Mouse (Mus musculus): ENCODE measurements at regions not wholly inside any gene's neighbourhood (a gene's known extent, or its start where the extent isn't known, plus 50 kb on each side); places are given as distances from the start of the nearest gene placed in this dataset.

DNA sequence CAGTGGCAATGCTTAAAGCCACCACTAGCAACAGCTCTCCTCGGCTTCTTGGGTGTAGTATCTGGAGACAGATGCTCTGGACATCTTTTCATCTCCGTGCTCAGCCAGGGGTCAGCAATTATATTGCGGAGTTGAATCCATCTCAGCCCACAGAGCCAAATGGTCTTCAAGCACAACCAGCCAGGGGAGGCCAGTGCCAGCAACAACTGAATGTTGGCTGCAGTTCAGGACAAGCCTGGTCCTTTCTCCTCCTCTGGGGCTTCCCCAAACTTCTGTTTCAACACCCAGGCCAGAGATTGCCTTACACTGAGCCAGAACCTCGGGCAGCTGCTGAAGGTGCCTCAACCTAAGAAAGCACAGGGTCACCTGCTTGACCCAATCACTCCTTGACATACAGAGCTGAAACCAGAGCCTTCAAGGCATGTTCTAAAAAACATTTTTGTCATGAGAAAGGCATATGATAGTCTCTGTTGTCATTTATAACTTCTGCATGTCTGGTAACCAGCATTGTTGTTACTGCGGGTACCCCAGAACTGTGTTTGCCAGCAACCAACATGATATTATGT is 169.9 kb upstream of the Lef1 start:
- DNase-seq (ENCODE audit: low spot score in 2 of 2) = peak in 1 of 2 experiments; percentile 10

DNA sequence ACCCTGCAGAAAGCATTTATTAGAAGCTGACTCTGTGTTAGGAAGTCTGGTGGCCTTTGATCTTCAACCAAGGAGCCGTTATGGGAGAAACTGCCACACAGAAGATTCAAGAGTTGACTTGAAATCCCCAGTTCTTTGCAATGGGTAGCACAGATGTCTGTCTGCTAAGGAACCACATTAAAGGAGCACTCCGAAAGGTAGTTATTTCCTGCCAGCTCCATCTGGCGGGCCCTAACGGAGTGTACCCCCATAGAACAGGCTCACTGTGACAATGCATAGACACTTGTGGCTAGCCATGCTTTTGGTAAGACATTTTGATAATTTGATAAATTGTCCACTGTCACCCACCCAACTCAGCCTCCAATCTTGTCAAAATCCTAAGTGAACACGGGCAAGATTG is 173.3 kb upstream of the Lef1 start:
- no peak for DNase-seq (ENCODE audit: low spot score in 2 of 2)

DNA sequence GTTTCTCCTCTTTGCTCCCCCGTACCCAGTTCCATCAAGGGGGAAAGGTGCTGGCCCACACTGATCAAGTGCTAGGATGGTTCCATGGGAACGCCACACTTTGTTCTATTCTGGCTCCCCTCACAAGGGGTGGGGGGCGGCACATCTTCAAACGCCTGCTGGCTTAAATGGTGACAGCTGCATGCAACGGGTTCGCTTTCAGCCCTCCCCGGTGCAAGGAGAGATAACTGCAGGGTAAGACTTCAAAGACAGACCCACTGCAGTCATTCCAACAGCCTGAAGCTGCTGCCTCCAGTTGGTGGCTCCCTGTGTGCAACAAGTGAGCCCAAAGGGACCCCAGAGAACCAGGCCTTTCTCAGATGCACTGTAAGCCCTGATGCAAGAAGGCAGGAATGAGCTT is 173.9 kb upstream of the Lef1 start:
- no peak for DNase-seq (ENCODE audit: low spot score in 2 of 2)

DNA sequence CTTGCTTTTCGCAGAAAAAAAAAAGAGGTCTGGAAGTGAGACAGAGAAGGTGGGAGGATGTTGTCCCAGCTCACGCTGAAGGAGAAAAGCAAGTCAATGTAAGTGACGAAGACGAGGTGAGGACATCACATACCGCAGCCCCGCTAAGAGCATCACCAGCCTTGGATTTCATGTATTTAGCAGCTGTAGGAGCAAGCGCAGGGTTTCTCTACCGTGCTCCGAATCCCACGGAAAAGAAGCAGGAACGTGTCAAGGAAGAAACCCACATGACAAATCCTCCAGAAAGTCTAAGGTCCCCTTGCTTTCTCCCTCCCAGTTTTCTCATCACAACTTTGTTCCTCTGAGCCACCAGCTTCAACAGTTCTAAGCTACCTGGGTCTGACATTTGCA is 174.3 kb upstream of the Lef1 start:
- DNase-seq (ENCODE audit: low spot score in 2 of 2) = no peak

DNA sequence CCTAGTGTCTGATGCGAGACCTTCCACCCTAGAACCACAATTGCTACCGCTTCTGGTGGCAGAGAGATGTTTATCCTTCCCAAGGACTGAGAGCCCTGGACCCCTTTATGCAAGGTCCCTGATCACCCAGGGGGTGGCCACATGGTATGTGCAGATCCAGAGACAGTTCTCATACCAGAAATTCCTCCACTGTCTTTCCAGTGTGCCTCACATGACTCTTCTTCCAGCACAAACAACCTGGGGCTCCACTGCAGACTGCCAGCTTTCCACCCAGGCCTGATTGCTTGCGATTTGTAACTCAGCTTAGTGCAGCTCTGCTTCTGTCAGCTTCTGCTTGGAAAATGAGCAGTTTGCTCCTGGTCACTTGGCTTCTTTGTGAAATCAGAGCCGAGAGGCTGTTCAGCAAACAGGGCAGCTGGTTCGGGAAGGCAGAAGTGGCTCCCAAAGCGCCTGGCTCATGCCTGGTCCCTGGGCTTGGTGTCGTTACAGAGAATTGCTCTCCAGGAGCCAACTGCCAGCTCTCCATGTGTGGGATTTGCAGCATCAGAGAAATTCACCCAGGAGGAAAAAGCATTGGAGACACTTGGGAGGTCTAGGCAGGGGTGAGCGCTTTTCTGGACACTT is 174.9 kb upstream of the Lef1 start:
- no peak for DNase-seq (ENCODE audit: low spot score in 2 of 2)

DNA sequence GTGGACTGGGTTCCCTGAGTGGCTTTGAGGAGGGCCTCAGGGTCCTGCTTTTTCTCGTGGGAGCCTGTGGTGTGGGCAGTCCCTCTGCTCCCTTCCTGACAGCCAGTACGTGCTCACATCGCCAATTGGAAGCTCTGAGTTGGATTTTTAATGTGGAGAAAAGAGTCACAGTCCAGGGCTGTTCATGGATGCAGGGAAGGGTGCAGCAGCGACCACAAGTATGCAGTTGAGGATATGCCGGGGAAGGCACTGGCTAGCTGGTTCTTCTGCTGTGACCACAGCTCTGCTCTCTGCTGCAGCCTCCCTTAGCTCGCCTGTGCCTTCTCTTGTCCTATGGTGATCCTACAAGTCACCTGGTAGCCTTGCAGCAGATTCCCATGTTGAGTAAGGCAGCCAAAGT is 177.5 kb upstream of the Lef1 start:
- DNase-seq (ENCODE audit: low spot score in 2 of 2) = no peak

DNA sequence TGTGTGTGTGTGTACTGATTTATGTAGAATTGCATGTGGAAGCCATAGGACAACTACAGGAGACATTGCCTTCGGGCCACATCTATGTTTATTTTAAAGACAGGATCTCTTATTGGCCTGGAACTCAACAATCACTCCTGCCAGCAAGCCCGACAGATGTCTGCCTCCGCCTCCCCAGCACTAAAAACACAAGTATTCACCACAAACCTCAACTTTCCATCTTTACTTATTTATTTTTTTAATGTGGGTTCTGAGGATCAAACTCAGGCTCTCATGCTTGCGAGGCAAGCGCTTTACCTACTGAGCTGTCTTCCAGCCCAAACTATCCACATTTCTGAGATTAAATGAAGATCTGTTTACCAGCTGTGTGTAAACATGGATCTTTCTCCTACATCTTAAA is 178.0 kb upstream of the Lef1 start:
- DNase-seq (ENCODE audit: low spot score in 2 of 2) = no peak

DNA sequence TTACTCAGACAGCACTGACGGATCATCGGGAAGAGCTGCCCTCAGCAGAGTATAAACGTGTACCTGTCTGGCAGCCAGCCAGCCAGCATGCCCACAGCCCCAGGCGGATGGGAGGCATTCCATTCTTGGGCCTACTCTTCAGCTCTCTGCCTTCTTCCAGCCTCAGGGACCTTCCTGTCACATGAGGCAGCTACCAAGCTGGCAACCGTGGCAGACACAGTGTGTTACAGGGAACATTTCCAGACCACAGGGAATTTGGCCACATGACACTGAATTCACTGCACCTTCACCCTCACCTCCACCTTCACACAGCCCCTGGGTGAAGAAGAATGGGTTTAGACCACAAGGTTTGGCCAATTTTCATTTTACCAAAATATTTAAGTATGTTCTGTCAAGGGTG is 185.3 kb upstream of the Lef1 start:
- DNase-seq (ENCODE audit: low spot score in 2 of 2) = no peak

DNA sequence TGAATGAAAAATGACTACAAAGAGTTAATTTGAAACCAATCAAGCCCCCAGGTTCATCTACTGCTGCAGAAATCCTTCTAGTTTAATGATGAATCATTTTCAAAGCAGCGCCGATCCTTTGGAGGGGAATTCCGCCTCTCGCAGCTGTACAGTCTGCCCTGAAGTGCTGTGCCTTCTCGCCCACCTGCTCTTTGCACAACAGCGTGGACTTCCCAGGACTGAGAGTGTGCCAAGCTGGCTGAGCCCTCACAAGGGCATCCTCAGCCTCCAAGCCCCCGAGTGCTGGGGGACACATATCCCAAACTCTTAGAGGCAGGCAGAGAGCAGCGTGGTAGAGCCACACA is 186.7 kb upstream of the Lef1 start:
- no peak for DNase-seq (ENCODE audit: low spot score in 2 of 2)

DNA sequence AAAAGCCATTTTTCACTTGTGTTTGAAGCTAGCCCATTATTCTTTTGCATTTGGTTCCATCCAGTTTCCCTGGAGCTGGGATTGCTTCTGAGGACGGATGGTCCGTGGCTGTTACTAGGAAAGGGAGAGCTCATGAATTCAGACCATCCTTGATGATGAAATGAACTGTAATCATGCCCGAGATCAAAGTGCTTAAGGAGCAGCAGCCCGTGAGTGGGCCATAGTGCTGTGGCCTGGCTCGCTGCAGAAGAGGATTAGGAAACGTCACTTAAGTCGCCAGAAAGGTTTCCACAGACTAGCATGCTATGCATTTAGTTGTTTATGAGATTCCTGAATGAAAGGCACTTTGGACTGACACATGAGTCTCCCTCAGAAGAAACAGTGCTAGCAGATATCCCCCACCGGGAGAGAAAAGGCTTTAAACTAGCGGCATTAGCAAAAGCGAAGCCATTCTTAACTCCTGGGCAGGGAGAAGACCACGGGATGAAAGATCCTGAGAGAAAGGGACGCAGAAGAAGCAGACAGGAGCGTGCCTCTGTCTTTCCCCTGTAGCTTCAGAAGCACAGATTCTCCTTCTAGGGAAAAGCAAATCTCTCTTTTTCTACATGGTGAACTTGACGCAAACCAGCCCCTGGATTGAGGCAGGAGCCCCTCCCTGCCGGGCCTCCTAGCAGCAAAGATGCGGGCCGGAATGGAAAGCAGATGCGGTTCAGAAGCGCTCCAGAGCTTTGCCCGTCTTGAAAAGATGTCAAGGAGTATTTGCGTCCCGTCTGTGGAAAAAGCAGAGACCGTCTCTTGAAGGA is 187.3 kb upstream of the Lef1 start:
- DNase-seq (ENCODE audit: low spot score in 2 of 2) = no peak

DNA sequence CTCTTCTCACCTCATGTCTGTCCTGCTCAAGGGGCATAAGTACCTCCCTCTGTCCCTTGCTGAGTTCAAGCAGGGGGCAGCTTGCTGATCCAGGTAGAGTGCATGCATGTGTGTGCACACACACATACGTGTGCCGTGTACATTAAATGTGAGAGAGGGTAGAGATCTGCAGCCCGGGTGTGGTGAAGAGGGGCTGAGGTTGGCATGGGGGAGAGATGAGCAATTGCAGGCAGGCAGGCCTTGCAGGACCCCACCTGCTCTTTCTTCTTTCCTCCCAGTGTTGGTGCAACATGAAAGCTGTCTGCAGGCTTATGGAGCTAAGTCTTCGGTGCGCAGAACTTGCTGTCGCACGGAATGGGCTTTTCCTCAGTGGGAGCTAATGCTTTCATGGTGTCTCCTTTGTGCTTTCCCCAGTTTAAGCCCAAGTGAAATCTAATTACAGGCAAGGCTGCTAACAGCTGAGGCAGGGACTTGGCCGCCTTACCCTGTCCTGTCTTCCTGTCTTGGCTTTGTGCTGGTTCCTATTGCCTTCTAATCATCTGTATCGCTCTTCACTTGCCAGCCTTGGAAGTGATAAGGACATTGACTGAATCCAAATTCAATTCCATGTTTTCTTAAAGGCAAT is 188.5 kb upstream of the Lef1 start:
- no peak for DNase-seq (ENCODE audit: low spot score in 2 of 2)

DNA sequence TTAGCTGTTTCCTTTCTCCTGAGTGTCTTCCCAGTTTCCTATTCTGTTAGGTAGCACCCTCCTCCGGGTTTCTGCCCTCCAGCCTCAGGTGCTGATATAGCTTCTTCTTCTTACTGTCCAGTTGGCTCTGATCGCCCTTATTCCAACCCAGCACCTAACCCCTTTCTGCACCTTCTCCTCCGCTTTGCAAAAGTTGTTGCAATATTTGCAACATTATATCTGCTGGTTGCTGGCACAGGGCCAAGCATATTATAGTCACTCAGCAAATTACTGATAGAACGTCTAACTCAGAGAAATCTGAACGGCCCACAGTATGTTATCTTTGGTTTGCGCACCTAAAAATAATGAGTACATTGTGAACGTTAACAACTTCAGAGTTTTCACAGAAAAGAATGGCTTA is 183.6 kb upstream of the Rpl34 start:
- DNase-seq (ENCODE audit: low spot score in 2 of 2) = no peak

DNA sequence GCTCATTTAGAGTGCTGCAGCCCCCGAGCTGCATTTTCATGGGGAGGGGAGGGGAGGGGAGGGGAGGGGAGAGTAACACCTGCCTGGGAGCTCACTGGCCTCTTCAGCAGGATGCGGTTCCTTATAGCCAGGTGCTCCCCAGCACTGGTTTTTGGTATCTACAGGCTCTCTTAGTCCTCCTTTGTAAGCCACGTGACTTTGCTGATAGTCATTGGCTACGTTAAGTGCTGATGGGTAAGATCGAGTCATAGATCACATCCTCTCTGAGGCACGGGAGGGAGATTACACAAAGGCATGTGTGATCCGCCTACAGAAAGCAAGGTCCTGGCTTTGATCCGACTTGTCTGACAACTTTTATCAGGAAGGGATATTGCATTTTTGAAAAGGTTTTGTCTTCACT is 174.9 kb upstream of the Rpl34 start:
- DNase-seq (ENCODE audit: low spot score in 2 of 2) = no peak

DNA sequence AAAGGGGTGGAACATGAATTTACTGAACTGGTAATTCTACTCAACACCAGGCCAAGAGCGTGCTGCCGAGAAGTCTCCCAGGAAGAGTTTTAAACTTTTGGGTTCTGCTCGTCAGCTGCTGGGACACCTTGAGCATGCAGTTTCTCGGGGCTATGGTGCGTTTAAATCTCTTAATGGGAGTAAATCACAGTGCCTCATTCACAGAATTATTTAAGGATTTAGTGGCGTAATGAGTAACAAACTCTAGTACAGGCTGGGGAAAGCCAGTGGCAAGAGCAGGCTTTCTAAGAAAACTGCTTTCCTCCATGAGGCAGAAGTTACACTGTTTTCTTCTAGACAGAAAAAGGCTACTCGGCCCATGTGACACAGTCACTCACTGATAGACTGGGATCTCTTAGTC is 173.1 kb upstream of the Rpl34 start:
- no peak for DNase-seq (ENCODE audit: low spot score in 2 of 2)

DNA sequence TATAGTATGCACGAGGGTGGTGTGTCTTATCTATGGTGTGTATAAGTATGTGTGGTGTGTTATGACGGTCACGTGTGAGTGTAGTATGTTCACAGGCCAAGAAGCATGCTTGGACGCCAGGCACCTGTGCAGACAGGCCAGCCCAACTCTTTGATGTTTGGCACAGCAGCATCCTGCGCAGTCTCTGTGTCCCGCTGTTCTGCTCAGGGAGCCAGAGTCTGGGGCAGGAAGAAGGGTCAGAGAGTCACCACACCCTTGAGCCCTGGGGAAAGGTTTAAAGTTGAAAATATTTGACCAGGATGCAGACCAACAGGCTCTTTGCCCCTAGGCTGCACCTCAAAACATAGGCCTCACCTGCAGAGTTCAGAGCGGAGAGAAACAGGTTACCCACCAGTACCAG is 172.2 kb upstream of the Rpl34 start:
- no peak for DNase-seq (ENCODE audit: low spot score in 2 of 2)

DNA sequence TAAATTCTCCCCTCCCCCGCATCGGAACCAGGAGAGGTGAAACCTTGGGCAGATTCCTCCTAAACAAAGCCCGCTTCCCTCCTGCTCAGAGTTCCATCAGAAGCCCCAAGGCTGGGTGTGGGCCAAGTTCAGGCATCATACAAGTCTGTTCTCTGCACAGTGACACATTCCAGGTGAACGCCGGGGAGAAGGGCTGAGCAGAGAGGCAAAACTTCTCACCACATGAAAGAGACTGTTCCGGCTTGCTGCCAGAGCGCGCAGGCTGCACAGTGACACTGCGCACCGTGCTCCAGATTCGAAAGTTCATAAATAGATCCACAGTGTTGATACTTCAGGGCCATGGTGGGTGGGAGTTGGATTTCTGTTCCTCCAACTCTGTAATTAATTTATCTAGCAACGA is 171.1 kb upstream of the Rpl34 start:
- no peak for DNase-seq (ENCODE audit: low spot score in 2 of 2)

DNA sequence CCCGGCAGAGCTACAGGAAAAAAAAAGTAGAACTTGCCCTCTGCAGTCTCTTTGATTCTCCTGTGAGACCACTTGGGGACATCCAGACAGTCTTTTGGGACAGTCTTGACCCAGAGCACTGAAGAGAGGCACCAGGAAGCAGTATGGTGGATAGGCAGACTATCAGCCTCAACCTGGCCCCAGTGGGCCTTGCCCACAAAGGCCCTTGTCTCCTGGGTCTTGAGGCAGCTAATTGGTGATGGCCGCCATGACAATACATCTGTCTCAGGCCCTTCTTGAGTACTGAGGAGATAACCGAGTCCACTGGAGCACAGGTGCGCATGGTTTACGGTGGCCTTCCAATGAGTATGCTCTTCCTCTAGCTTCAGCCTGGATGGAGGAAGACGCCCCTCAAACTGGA is 170.6 kb upstream of the Rpl34 start:
- no peak for DNase-seq (ENCODE audit: low spot score in 2 of 2)

DNA sequence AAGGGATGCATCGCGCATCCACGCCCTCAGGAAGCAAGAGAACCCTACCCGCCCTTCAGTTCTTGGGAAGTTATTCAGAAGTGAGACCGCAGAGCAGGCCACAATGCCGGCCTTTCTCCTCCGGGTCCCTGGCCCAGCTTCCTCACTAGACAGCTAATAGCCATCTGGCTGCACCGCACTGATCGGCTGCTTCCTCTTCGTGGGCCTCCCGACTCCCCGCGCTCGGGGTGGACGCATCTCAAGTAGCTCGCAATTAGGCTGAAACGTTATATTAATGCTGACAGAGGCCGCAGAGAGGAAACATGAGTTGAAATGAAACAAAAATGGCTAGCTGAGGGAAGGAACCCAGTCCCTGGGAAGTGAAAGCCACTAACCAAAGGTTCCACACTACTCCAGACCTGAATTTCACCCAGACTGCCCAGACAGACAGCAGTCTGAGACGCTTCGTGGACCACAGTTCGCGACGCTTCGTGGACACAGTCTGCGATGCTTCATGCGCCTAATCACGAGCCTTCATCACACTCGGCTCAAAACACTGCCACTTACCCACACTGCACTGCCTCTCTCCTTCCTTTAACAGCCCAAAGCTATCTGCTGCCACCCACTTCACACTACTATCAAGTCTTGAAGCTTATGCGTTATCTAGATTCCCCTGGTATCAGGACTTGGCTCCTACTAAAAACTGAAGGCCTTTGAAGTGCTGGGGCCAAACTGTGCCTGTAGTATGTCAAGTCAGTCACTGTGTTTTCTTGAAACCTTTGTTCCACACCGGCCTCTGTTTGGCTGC is 170.0 kb upstream of the Rpl34 start:
- DNase-seq (ENCODE audit: low spot score in 2 of 2) = peak; percentile 8 to 52

DNA sequence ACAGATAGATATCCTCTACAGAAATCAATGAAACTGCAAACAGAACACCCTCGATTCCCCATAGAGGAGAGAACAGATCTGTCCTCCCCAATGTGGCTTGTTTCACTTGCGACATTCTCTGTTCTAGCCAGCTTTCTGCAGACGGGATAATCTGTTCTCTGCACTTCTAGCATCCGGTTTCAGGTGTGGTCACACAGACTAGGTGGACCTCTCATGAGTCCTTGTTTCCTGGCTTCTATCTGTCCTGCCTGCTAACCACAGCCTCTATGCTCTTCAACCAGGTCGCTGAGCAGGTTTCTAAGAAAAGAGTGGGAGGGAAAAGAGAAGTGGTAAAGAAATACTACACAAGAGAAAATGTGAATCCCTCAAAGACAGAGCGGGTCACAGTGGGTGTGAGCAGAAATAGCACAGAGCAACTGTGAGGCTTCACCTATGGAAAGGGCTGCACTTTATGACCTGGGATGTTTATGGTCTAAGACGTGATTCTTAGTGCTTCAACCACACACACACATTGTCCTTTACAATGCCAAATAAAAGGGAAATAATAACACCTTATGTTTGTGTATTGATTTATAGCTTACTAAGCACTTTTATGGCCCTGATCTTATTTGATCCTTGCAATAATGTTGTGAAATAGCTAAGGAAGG is 164.1 kb upstream of the Rpl34 start:
- no peak for DNase-seq (ENCODE audit: low spot score in 2 of 2)

DNA sequence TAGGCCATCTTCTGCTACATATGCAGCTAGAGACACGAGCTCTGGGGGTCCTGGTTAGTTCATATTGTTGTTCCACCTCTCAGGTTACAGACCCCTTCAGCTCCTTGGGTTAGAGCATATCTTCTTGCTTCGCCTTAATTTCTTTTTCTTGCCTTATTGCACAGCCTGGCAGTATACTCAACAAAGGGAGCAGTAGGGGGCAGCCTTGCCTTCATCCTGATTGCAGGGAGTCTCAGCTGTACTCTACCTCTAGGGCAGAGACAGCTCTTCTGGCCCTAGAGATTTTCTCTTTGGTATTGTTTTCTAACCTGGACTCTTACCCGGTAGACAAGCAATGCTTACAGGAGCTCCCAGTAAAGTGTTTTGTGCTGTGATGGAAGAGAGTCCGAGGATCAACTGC is 161.1 kb upstream of the Rpl34 start:
- DNase-seq (ENCODE audit: low spot score in 2 of 2) = no peak

DNA sequence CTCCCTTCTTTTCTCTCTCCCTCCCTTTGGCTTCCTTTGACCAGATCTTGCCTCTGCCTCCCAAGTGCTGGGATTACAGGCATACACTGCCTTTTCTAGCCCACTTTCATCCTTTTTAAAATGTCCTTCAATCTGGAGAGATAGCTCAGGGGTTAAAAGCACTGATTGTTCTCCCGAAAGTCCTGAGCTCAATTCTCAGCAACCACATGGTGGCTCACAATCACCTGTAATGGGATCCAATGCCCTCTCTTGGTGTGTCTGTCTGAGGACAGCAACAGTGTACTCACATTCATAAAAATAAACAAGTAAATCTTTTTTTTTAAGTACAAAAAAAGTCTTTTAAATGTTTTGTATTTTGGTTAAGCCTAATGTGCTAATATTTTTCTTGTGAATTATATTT is 158.4 kb upstream of the Rpl34 start:
- no peak for DNase-seq (ENCODE audit: low spot score in 2 of 2)
